Mouse (Mus musculus): Measurements from ENCODE around the gene Slc17a2.

GRCm38 (mm10) chr13:23799405-23799804 is 7.4 kb upstream of the Slc17a2 start:
- TF ChIP-seq POLR2A (IDR thresholded peaks at IDR 0.05; ENCODE audit: low read depth, low read length) (no peak), CTCF (IDR thresholded peaks at IDR 0.05; ENCODE audit: borderline replicate concordance, insufficient read depth, low read length) (no peak)
